Mouse (Mus musculus): ENCODE results near the gene Gstt4.
A peak's percentile ranks its signal among the peaks of the same experiment; 100 is the strongest.

Gstt4 gene

DNA sequence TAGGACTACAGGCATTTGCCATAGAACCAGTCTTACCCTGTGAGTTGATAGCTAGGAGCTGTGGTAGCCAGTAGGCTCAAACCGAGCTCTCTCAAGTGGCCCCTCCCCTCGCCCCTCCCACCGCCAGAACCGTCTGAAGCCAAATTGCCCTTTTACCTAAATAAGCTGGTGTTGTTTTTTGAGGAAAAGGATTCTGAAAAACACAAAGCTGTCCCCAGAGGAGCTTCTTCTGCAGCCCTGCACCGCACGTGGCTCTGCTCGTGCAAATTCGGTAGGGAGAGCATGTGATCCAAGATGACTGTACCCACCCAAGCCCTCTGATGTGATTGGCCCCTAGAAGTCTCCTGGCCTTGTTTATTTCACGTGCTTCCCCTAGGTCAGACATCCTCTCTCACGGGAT, 13.0 kb upstream of the Gstt4 start:
- DNase-seq = peak; percentile 95

- DNase-seq = no peak
Observed at GRCm38 (mm10) chr10:75834721-75835120, 12.4 kb upstream of the Gstt4 start.

GRCm38 (mm10) chr10:75834250-75834649, 11.9 kb upstream of the Gstt4 start:
- DNase-seq = peak; percentile 93

DNA sequence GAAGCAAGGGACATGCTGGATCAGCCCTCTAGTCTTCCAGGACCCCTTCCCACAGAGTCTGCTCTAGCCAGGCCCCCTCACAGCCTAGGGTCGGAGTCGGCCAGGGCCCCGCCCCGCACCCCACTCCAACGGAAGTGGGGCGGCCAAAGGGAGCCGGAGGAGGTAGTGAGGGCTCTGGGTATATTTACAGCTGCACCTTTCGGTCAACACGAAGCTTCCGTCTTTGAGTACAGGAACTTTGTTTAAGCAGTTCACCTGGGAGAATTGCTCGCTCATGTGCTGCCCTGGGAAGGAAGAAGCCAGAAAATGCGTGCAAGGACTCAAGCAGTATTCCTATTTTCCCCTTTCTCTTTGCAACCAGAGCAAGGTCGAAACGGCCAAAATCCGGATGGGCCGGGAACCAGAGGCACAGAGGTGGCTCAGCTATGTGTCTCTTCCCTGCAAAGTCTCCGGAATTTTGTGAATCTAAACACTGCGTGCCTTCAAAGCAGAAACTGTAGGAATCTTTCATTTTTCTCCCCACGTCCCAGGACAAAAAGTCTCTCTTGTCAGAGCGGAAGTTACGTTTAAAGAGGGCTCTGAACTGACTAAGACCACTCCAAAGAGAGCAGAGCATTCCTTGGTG, 11.2 kb upstream of the Gstt4 start:
- peak; percentile 46 for DNase-seq

DNA sequence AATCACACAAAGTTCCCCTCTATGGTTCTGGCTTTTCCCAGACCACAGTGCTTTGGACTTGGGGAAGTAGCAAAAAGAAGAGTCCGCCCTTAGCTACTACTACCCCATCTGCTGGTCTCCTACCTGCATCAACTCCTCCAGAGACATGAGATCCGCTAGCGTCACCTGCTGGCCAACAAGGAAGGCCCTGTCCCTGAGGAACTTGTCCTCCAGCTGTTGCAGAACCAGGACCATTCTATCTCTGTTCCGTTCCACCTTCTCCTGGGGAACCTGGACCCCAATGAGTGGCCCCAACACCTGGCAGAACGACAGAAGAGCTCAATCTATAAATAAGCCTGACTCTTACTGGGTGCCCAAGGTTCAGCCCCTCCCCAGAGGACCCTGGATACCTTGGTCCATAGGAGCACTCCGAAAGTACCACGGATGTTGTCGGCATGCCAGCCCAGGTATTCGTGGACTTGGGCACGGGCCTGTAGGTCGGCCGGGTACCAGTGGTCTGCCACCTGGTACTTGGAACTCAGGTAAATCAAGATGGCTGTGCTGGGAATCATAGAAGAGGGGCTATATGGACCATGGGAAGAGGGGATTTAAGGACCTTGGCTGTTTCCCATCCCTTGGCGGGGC, 10.0 kb upstream of the Gstt4 start:
- peak; percentile 81 for DNase-seq

DNA sequence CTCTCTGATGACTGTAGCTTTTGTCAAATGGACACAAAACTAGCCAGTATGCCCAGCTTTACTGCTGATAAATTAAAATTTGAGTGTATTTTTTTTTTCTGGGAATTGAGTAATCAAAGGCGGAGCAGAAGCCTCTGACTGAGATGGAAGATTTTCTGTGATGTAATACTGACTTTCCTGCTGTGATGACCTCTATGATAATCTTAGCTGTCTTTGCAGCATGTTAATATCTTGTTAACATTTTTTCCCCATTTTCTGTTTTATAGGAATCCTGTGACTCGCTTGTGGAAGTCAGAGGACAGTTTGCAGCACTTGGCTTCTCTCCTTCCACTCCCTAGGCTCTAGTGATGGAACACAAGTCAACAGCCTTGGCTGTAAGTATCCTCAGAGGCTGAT, 7.9 kb upstream of the Gstt4 start:
- no peak for DNase-seq

DNA sequence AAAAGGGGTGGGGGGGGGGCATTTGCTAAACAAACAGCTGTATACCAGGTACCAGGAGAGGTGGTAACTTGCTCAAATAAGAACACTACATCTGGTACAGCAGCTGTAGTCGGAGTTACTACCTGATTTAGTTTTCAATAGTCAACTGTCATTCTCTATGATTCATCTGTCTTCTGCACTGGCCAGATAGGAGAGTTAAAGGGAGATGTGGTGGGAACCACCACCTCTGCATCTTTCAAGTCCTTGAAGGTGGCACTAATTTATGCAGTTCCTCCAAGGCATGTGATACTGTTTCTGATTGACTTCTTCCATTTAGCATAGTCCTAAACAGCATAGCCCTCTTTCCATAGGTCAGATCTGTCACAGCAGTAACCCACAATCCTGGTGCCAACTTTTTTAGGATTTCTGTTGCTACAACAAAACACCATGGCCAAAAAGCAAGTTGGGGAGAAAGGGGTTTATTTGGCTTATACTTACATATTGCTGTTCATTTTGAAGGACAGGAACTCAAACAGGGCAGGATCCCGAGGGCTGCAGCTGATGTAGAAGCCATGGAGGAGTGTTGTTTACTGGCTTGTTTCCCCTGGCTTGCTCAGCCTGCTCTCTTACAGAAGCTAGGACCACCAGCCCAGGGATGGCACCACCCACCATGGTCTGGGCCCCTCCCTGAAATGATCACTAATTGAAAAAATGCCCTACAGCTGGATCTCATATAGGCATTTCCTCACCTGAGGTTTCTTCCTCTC, 7.4 kb upstream of the Gstt4 start:
- no peak for DNase-seq

GRCm38 (mm10) chr10:75828500-75828931, 6.2 kb upstream of the Gstt4 start:
- DNase-seq = peak; percentile 77

DNA sequence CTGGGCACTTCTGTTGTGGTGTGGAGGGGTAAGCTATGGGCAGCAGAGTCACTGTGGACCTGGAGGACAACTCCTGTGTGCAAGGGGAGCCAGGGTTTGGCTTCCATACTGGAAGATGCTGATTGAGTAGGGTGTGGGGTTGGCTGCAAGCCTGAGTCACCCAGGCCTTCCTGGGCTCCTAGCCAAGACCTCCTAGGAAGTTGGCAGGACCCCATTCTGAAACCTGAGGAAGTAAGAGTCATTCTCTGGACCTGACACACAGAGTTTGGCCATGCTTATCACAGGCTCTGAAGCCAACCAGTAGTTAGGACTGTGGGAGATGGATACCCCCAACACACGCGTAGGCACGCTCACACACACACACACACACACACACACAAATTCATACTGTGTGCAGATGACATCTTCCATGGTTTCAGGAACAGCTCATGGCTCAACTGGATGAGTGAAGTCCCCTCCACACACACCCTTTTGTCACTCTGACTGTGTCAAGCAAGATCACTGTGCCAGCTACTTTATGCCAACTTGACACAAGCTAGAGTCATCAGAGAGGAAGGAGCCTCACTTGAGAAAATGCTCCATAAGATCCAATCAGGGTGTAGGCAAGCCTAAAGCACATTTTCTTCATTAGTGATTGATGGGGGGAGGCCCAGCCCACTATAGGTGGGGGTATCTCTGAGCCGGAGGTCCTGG, 5.5 kb upstream of the Gstt4 start:
- peak; percentile 82 for DNase-seq

DNA sequence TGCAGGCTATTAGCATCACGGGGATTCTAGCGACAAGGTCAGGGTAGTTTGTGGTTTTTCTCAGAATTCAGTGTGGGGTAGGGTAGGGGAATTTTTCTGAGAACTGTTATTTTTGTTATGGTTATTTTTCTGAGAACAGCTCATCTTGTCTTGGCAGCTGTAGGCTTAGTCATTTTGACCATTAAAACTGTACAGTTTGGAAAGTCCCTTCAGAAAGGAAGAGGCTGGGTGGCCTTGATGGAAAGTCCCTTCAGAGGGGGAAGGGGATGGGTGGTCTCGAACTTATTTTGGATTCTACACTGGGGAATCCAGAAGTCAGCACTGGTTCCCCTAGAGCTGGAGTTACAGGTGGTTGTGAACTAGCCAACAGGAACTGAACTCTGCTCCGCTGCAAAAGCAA, 2.2 kb upstream of the Gstt4 start:
- no peak for DNase-seq

DNA sequence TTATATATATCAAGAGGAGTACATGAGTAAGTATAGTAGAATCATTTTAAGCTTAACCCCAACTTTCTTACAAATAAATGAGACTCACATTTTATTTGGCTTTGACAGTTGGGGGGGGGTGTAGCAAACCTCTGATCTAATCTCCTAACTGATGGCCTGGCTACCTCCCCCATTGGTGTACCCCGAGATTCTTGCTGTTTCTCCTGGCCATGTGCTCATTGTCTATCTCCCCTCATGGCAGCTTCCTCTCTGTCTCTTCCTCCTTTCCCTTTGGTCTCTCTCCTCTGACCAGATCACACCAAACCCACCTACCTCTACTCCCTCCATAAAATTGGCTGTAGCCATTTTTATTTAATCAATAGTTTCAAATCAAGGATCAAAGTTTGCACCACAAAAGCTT, 1.4 kb upstream of the Gstt4 start:
- no peak for DNase-seq

GRCm38 (mm10) chr10:75819882-75820281, 2.5 kb downstream of the Gstt4 start:
- DNase-seq = no peak

GRCm38 (mm10) chr10:75818641-75819040, 3.7 kb downstream of the Gstt4 start:
- DNase-seq = no peak

GRCm38 (mm10) chr10:75804217-75804616, 18.1 kb downstream of the Gstt4 start:
- DNase-seq = no peak

DNA sequence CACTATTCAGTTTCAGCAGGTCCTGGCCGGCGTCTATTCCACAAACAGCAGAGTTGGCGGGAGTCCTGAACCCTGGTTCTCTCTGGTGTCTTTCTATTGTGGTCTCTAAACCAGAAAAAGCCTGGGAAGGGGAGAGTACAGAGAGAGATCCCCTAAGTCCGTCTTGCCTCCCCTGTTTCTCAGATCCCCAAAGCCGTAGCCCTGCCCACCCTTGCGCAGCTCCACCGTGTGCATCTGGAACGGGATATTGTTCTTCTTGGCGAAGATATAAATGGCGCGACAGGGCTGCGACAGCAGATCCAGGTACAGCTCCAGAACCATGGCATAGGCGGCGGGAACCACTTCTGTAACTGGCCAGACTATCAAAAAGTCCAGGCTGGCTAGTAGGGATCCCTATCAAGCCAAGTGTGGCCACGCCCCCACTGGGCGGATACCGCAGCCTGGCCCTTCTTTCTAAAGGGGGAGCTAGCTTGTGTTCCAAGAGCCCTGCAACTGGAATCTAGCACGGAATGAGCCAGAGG, 24.1 kb downstream of the Gstt4 start, which contains the start of gene Gstt1:
Gstt1 (minus strand) TSS at position 409 of the 521 bp plus-strand sequence.
- peak; percentile 79 for DNase-seq

DNA sequence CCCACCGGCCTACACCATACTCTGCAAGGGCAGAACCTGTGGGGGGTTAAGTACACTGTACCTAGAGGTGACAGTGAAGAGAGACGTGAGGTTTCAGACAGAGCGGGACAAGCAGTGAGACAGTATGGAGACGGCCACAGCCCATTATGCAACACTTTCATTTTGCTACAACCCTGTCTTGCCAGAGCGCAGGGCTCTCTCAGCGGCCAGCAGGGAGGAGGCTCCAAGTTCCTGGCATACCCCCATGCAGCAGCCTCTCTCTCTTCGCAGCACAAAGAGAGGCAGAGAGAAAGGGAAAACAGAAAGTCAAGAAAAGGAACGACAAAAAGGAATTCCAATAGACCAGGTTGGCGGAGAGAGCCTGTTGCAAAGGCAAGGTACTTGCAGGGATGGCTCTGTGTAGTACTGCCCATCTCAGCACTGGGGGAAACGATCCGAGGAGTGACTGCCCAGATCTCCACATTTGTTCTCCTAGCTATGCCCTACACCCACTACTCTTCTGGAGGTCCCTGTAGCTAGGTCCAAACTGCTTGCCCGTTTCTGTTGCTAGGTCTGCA, 24.6 kb downstream of the Gstt4 start:
- DNase-seq = peak; percentile 59

GRCm38 (mm10) chr10:75796731-75797516, 25.4 kb downstream of the Gstt4 start:
- DNase-seq = peak; percentile 41

DNA sequence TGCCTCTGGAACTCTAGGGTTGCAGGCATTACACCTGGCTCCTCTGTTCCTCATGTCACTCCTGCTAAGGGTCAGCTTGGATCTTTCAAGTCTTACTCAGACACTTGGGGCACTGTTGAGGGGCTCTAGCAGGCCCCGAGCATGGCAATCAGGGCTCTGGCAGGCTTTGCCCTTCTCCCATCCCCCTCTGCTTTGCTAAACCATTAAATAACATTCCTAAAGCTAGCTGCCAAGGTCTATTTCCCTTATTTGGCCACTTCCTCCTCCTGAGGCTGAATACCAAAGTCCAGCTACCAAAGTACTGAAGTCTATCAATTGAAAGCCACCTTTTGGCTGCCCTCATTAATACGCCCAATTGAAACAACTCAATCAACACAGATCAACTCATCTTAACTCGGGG, 27.5 kb downstream of the Gstt4 start:
- peak; percentile 82 for DNase-seq

DNA sequence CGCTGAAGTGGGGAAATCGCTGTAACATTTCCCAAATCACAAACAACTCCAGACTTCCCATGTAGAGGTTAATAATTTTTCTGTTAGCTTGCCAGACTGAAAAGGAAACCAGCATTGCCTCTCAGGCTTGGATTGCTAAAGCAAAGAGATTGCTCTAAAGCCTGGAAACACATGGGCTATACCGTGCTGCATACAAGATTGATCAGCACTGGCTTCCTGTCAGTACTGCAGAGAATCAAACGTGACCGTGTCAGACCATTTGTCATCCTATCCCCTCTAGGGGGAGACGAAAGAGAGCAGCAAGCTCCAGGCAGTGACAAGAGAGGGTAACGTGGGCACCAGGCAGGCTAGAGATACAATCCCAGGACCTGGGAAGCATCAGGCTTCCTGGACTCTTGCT, 31.6 kb downstream of the Gstt4 start:
- no peak for DNase-seq

GRCm38 (mm10) chr10:75789841-75790240, 32.5 kb downstream of the Gstt4 start:
- peak; percentile 84 for DNase-seq

DNA sequence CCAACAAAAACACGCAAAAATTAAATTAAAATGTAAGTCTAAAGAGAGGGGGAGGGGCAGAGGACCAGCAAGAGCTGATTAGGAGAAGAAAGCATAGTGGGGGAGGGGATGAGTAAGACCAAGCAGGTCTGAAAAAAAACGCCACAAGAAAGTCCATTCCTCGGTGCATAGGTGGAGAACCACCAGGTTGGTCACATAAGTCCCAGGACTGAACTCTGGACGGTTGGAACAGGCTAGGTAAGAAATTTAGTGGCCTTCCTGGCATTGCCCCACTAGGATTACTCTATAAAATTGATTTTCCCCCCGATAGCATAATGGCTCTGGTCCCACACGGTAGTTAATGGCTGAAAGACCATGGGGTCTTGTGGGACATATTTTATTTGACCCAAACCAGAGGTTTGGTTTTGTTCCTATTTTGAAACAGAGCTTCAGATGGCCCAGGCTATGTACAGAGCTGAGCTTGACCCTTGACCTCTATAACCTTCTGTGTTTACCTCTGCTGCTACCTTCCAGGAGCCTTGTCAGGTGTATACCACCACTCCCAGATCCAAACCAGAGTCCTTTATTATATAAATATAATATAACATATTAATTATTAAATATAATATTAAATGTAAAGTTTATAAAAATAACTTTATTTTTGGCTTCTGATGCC, 33.1 kb downstream of the Gstt4 start:
- DNase-seq = no peak

- no peak for DNase-seq
Observed at GRCm38 (mm10) chr10:75788277-75788676, 34.1 kb downstream of the Gstt4 start.

All from kidney, adult 11 months (tissue).